Mouse (Mus musculus): Measurements from ENCODE around the gene Tmem54. TPM values are rescaled to one million over a fixed set of nuclear protein-coding genes. Genes with fewer than 3 reads are reported as not detected.

Gene Tmem54
- total and polyA plus RNA-seq, 3 experiments, result 0.23 TPM; not detected in 2

DNA sequence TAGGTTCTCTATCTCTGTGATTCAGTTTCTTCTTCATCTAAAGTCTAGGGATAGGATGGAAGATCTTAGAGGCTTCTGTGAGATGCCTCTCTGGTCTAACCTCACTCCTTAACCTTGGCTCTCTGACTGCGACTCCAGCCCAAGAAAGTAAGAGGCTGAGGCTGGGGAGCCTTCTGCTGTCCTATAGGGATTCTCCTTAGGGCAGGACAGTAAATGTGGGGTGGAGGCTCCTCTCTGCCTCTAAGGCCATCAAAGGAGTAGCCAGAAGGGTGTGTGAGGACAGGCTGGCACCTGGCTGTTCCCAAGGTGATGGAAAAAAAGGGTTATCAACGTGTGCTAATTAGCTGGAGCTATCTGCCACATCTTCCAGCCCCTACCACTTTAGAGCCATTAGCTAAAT, 30.3 kb downstream of the Tmem54 start:
- Histone ChIP-seq H3K27ac (no peak overlapping the region), H3K36me3 (ENCODE audit: control insufficient read depth, insufficient read depth, low read length) (peaks cover 2% of the 10 kb centered on the region; the same call in 1 of the 2 replicates), H3K4me3 (no peak overlapping the region), H3K27me3 (ENCODE audit: control insufficient read depth, insufficient read depth, low read length) (no peaks in the 10 kb centered on the region), H3K79me2 (replicated peaks; ENCODE audit: control insufficient read depth, insufficient read depth, low read length) (no peaks in the 10 kb centered on the region), H3K4me1 (ENCODE audit: control insufficient read depth, insufficient read depth, low read length) (peaks cover 3% of the 10 kb centered on the region), H3K9ac (ENCODE audit: low read depth, low read length) (no peak overlapping the region)
- no peak for DNase-seq
- no peak for TF ChIP-seq POLR2A (IDR thresholded peaks at IDR 0.05; ENCODE audit: insufficient read depth, low read depth, low read length)
- intact Hi-C loops (cut with DNase I), result loop anchor here (5.0 kb wide), 1 partner anchor 52 kb away; the partner anchor contains the start of genes S100pbp and Yars
- 69% methylated on average over 2 of the region's 2 CpGs for WGBS

DNA sequence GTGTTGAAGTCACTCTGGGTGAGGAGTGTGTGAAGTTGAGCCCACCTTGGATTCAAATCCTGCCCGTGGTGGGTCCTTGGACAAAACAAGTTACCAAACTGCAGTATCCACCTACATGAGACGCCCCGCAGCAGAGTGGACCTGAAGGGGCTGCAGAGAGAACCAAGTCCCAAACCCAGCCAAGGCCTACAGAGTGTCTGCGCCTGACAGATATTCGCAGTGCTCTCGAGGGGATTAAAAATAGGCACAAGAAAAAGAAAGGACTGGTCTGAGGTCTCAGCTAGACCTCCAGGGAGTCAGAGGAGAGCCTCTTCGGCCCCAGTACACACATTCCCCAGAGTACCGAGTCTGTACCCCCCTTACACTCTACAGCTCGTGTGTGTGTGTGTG, 30.8 kb downstream of the Tmem54 start:
- no peak for TF ChIP-seq EP300 (IDR thresholded peaks at IDR 0.05; ENCODE audit: insufficient read depth, low read depth, low read length)
- TF ChIP-seq CTCF (IDR thresholded peaks at IDR 0.05), result no peak
- TF ChIP-seq POLR2A (IDR thresholded peaks at IDR 0.05; ENCODE audit: insufficient read depth, low read depth, low read length), result no peak
- H3K9ac ChIP-seq (ENCODE audit: low read depth, low read length), result peak overlapping the region; percentile 82
- H3K27ac ChIP-seq, result peak overlapping the region; percentile 69; the same call in 1 of the 2 replicates
- intact Hi-C loops (cut with DNase I), result loop anchor here (5.0 kb wide), 1 partner anchor 51 kb away; the partner anchor contains the start of genes S100pbp and Yars
- H3K4me3 ChIP-seq, result no peak overlapping the region
- H3K27me3 ChIP-seq (ENCODE audit: control insufficient read depth, insufficient read depth, low read length), result no peaks in the 10 kb centered on the region
- no peak for DNase-seq
- H3K79me2 ChIP-seq (replicated peaks; ENCODE audit: control insufficient read depth, insufficient read depth, low read length), result no peaks in the 10 kb centered on the region
- H3K4me1 ChIP-seq (ENCODE audit: control insufficient read depth, insufficient read depth, low read length), result peaks cover 3% of the 10 kb centered on the region
- H3K36me3 ChIP-seq (ENCODE audit: control insufficient read depth, insufficient read depth, low read length), result peaks cover 2% of the 10 kb centered on the region; the same call in 1 of the 2 replicates
- WGBS, result 36% methylated on average over 9 of the region's 9 CpGs

DNA sequence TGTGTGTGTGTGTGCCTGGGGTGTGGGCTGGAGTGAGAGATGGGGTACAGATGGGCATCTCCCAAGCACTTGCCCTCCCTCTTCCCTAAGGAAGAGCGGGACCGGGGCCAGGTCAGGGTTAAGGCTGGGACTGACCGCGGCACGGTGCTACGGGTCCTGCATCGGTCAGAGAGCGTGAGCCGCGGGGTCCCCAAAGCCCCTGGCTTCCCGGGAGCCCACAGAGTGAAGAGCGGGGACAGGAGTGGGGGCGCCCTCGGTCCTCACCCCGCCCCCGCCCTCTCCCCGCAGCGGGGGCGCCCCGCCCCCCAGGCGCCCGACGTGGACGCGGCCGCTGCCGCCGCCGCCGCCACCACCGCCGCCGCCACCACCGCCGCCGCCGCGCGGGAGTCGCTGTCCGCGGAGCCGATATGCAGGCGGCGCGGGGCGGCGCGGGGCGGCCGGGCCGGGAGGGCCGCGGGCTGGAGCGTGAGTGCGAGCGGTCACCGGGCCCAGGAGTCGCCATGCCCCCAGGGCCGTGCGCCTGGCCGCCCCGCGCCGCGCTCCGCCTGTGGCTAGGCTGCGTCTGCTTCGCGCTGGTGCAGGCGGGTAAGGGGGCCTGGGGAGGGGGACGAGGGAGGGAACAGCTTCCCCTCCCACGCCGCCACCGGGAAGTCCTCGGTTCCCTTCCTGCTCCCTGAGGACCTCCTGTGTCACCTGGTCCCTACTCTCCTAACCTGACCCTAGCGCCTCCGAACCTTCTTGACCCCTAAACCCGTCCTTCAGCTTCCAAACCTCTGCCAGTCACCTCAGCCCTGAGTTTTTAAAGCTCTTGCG, 31.4 kb downstream of the Tmem54 start, which contains the start of gene Fndc5:
Gene Fndc5 (plus strand): TSS at position 421 of the 813 bp plus-strand sequence.
- no peaks in the 10 kb centered on the region for H3K79me2 ChIP-seq (replicated peaks; ENCODE audit: control insufficient read depth, insufficient read depth, low read length)
- no peaks in the 10 kb centered on the region for H3K27me3 ChIP-seq (ENCODE audit: control insufficient read depth, insufficient read depth, low read length)
- peak within 1 kb of the TSS; percentile 54 for H3K4me3 ChIP-seq
- intact Hi-C loops (cut with DNase I), result loop anchor here (5.0 kb wide), 1 partner anchor 51 kb away; the partner anchor contains the start of genes S100pbp and Yars
- peaks cover 5% of the 10 kb centered on the region for H3K4me1 ChIP-seq (ENCODE audit: control insufficient read depth, insufficient read depth, low read length)
- peaks cover 2% of the 10 kb centered on the region; the same call in 1 of the 2 replicates for H3K36me3 ChIP-seq (ENCODE audit: control insufficient read depth, insufficient read depth, low read length)
- TF ChIP-seq POLR2A (IDR thresholded peaks at IDR 0.05; ENCODE audit: insufficient read depth, low read depth, low read length) (no peak), EP300 (IDR thresholded peaks at IDR 0.05; ENCODE audit: insufficient read depth, low read depth, low read length) (no peak), CTCF (IDR thresholded peaks at IDR 0.05) (no peak)
- H3K27ac ChIP-seq, result peak within 1 kb of the TSS; percentile 90
- 3% methylated on average over 47 of the region's 80 CpGs for WGBS
- peak within 1 kb of the TSS; percentile 82 for H3K9ac ChIP-seq (ENCODE audit: low read depth, low read length)
- DNase-seq, result peak; percentile 28 to 52

DNA sequence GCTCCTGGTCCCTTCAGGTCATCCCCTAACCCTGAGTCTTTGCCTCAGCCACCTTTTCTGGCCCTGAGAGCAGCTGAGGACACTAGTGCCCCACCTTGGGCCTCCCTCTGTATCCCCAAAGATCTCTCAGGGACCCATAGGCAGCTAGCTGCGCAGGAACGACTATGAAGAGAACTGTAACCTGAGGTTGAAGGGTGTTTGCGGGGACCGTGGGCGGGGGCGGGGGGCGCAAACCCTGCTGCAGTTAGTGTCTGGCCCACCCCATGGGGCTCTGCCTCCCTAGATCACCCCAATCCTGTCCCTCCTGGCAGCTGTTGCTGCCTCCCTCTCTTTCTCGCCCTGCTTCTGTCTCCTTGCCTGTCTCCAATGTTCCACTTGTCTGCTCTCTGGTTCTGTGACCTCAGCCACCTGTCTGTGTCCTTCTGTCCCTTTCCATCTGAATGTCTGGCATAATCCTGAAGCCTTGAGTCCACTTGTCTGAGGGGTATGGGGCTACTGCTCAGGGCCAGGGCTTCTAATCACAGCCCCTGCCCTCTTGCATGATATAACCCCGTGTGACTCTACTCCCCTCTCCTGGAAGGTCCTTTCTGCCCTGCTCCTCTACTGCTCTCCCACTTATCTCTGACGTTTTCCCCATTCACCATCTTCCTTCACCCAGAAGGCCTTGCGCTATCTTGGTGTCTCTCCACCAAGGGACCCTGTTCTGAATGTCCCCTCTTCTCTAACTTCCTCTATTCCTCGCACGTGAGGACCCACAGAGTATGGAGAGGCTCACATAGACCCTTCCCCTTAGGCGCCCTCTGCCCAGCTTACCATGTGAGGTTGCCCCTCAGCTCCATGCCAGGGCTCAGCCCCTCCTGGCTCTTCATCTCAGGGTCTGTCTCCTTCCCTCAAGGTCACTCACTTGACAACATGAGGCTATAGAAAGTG, 32.3 kb downstream of the Tmem54 start:
- H3K27ac ChIP-seq, result peak overlapping the region; percentile 90
- peak; percentile 24 to 41 for DNase-seq
- H3K79me2 ChIP-seq (replicated peaks; ENCODE audit: control insufficient read depth, insufficient read depth, low read length), result no peaks in the 10 kb centered on the region
- TF ChIP-seq POLR2A (IDR thresholded peaks at IDR 0.05; ENCODE audit: insufficient read depth, low read depth, low read length) (peak; percentile 44; the same call in 1 of the 2 replicates), EP300 (IDR thresholded peaks at IDR 0.05; ENCODE audit: insufficient read depth, low read depth, low read length) (no peak)
- WGBS, result 49% methylated on average over 14 of the region's 14 CpGs
- H3K4me1 ChIP-seq (ENCODE audit: control insufficient read depth, insufficient read depth, low read length), result peaks cover 10% of the 10 kb centered on the region
- H3K4me3 ChIP-seq, result peak overlapping the region; percentile 54
- intact Hi-C loops (cut with DNase I), result loop anchor here (5.0 kb wide), 1 partner anchor 50 kb away; the partner anchor contains the start of genes S100pbp and Yars
- no peaks in the 10 kb centered on the region for H3K27me3 ChIP-seq (ENCODE audit: control insufficient read depth, insufficient read depth, low read length)
- peaks cover 2% of the 10 kb centered on the region; the same call in 1 of the 2 replicates for H3K36me3 ChIP-seq (ENCODE audit: control insufficient read depth, insufficient read depth, low read length)
- H3K9ac ChIP-seq (ENCODE audit: low read depth, low read length), result peak overlapping the region; percentile 82

DNA sequence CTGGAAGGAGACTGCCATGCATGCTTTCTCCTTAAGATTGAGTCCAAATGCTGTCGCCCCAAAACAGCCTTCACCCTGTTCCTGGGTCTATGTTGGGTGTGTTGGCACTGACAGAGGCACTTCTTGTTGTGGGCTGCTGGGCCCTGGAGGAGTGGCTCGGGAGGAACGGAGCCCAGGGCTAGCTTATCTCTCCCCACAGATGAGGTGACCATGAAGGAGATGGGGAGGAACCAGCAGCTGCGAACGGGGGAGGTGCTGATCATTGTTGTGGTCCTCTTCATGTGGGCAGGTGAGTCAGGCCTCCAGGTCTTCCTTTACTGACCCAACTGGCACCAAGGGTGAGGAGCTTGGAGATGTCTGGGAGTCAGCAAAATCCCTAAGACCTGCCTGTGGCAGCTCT, 34.3 kb downstream of the Tmem54 start:
- intact Hi-C loops (cut with DNase I), result loop anchor here (5.0 kb wide), 1 partner anchor 48 kb away; the partner anchor contains the start of genes S100pbp and Yars
- 56% methylated on average over 5 of the region's 5 CpGs for WGBS
- H3K27me3 ChIP-seq (ENCODE audit: control insufficient read depth, insufficient read depth, low read length), result no peaks in the 10 kb centered on the region

More for the DNA sequence above, 34.3 kb downstream of the Tmem54 start:
- no peak overlapping the region for H3K4me3 ChIP-seq
- peaks cover 20% of the 10 kb centered on the region for H3K4me1 ChIP-seq (ENCODE audit: control insufficient read depth, insufficient read depth, low read length)
- H3K36me3 ChIP-seq (ENCODE audit: control insufficient read depth, insufficient read depth, low read length), result peaks cover 7% of the 10 kb centered on the region
- no peak overlapping the region; the same call in 1 of the 2 replicates for H3K27ac ChIP-seq
- no peaks in the 10 kb centered on the region for H3K79me2 ChIP-seq (replicated peaks; ENCODE audit: control insufficient read depth, insufficient read depth, low read length)
- DNase-seq, result no peak
- no peak for TF ChIP-seq POLR2A (IDR thresholded peaks at IDR 0.05; ENCODE audit: insufficient read depth, low read depth, low read length)
- no peak for TF ChIP-seq EP300 (IDR thresholded peaks at IDR 0.05; ENCODE audit: insufficient read depth, low read depth, low read length)
- no peak for TF ChIP-seq CTCF (IDR thresholded peaks at IDR 0.05)
- no peak overlapping the region for H3K9ac ChIP-seq (ENCODE audit: low read depth, low read length)
